Mouse (Mus musculus): ENCODE results near the gene Cd164. TPM values are rescaled to one million over a fixed set of nuclear protein-coding genes. Genes with fewer than 3 reads are reported as not detected.

Cd164 gene
- polyA plus RNA-seq, 1 experiment from 2014 or later, result 65.0 TPM

DNA sequence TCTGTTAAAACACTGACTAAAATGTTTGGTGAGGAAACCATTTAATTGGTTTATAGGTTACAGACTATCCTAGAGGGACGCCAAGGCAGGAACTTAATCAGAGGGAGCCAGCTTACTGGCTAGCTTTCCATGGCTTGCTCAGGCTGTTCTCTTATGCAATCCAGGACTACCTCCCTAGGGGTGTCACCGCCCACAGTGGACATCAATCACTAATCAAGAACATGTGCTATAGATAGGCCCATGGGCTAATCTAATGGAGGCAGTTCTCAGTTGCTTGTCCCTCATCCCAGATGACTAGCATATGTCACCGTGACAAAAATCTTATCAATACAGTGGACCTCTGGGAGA, 18.7 kb downstream of the Cd164 start:
- no peak for ATAC-seq (ENCODE audit: low read depth)
- Histone ChIP-seq H3K9ac (ENCODE audit: low read depth, low read length) (no peak overlapping the region), H3K4me1 (ENCODE audit: control insufficient read depth, low read depth, low read length) (no peaks in the 10 kb centered on the region), H3K27ac (ENCODE audit: low read length) (no peak overlapping the region), H3K4me2 (ENCODE audit: low read depth, low read length) (no peak overlapping the region), H3K9me3 (replicated peaks; ENCODE audit: control insufficient read depth, low read length) (no peaks in the 10 kb centered on the region), H3K36me3 (ENCODE audit: control insufficient read depth, insufficient read depth) (no peaks in the 10 kb centered on the region), H3K4me3 (ENCODE audit: low read depth, low read length) (no peak overlapping the region), H3K27me3 (ENCODE audit: control insufficient read depth, insufficient read depth, low read depth, low read length) (no peaks in the 10 kb centered on the region)
- 58% methylated on average over 3 of the region's 3 CpGs for WGBS (ENCODE audit: insufficient replicate concordance)

DNA sequence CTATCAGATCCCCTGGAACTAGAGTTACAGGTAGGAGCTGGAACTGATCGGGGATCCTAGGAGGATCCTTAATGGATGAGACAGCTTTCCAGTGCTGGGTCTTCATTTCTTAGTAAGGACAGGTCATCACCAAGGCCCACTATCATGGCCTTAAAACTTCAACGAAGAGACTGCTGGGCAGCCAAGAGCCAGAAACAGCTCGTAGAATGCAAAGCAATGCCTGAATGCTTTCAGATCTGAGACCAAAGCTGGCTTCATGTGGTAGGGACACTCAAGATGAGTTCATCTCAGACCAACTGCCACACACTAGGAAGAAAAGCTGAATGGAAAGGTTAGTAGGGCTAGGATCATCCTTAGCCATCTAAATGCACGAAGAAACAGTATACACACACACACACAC, 19.8 kb downstream of the Cd164 start:
- Histone ChIP-seq H3K4me1 (ENCODE audit: control insufficient read depth, low read depth, low read length) (no peaks in the 10 kb centered on the region), H3K9ac (ENCODE audit: low read depth, low read length) (no peak overlapping the region), H3K4me3 (ENCODE audit: low read depth, low read length) (no peak overlapping the region), H3K27me3 (ENCODE audit: control insufficient read depth, insufficient read depth, low read depth, low read length) (no peaks in the 10 kb centered on the region), H3K27ac (ENCODE audit: low read length) (no peak overlapping the region), H3K9me3 (replicated peaks; ENCODE audit: control insufficient read depth, low read length) (no peaks in the 10 kb centered on the region), H3K4me2 (ENCODE audit: low read depth, low read length) (no peak overlapping the region), H3K36me3 (ENCODE audit: control insufficient read depth, insufficient read depth) (no peaks in the 10 kb centered on the region)
- WGBS (ENCODE audit: insufficient replicate concordance), result 67% methylated on average over 4 of the region's 4 CpGs
- ATAC-seq (ENCODE audit: low read depth), result no peak

DNA sequence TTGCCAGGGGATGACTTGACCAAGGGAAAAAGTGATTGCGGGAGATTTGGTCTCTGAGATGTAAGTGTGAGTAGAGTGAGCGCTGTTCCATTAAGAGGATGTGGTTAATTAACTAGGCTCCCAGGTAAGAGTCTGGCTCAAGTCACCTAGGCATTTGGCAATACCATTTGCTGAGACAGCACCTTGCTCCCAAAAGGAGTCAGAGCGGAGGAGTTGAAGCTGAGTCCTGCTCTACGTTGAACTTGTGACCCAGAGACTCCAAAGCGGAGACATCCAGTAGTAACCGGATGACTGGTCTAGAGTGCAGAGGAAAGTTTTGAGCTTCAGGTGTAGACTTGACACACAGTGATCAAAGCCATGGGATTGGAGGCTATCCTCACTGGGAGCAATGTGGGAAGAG, 22.8 kb downstream of the Cd164 start:
- WGBS (ENCODE audit: insufficient replicate concordance), result 80% methylated on average over 6 of the region's 6 CpGs
- no peaks in the 10 kb centered on the region for H3K9me3 ChIP-seq (replicated peaks; ENCODE audit: control insufficient read depth, low read length)
- H3K4me1 ChIP-seq (ENCODE audit: control insufficient read depth, low read depth, low read length), result peaks cover 3% of the 10 kb centered on the region; the same call in 1 of the 2 replicates
- H3K27ac ChIP-seq (ENCODE audit: low read length), result no peak overlapping the region
- no peak overlapping the region for H3K4me2 ChIP-seq (ENCODE audit: low read depth, low read length)
- H3K4me3 ChIP-seq (ENCODE audit: low read depth, low read length), result no peak overlapping the region
- H3K27me3 ChIP-seq (ENCODE audit: control insufficient read depth, insufficient read depth, low read depth, low read length), result no peaks in the 10 kb centered on the region
- no peaks in the 10 kb centered on the region for H3K36me3 ChIP-seq (ENCODE audit: control insufficient read depth, insufficient read depth)
- ATAC-seq (ENCODE audit: low read depth), result no peak
- no peak overlapping the region for H3K9ac ChIP-seq (ENCODE audit: low read depth, low read length)

DNA sequence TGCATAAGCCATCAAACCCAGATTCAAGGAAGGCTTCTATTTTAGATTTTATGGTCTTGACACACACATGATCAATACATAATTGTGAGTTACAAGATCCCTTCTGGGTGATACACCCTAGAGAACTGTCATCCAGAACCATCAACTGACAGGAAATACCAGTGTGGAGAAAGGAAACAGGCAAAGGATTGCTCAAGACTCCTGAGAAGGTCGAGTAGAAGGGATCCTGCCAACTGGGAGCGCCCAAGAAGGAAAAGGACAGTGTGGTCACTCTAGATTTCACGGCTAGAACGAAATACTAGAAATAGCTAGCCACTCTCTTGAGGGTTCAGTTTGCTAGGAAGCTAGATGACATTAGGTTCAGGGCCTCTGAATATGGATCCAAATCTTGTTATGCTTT, 24.2 kb downstream of the Cd164 start:
- Histone ChIP-seq H3K27me3 (ENCODE audit: control insufficient read depth, insufficient read depth, low read depth, low read length) (no peaks in the 10 kb centered on the region), H3K9me3 (replicated peaks; ENCODE audit: control insufficient read depth, low read length) (no peaks in the 10 kb centered on the region), H3K36me3 (ENCODE audit: control insufficient read depth, insufficient read depth) (no peaks in the 10 kb centered on the region), H3K27ac (ENCODE audit: low read length) (no peak overlapping the region), H3K4me3 (ENCODE audit: low read depth, low read length) (no peak overlapping the region), H3K9ac (ENCODE audit: low read depth, low read length) (no peak overlapping the region), H3K4me2 (ENCODE audit: low read depth, low read length) (no peak overlapping the region), H3K4me1 (ENCODE audit: control insufficient read depth, low read depth, low read length) (peaks cover 3% of the 10 kb centered on the region; the same call in 1 of the 2 replicates)
- no peak for ATAC-seq (ENCODE audit: low read depth)
- WGBS (ENCODE audit: insufficient replicate concordance), result 55% methylated on average over 4 of the region's 4 CpGs

DNA sequence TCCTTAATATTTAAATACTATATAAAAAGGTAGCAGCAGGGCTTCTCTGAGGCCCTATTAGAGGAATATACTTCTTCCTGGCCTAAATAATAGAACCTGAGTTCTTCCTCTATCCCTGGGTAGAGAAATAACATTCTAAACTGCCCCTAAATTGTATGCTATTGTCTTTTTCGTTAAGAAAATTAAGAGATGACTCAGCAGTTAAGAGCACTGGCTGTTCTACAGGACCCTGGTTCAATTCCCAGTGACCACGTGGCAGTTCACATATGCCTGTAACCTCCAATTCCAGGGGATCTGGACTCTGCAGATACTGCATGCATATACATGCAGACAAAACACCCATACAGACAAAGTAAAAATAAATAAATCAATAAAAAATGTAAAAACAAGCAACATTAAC, 24.6 kb downstream of the Cd164 start:
- no peak overlapping the region for H3K27ac ChIP-seq (ENCODE audit: low read length)
- WGBS (ENCODE audit: insufficient replicate concordance), result 44% methylated on average over 2 of the region's 2 CpGs
- H3K27me3 ChIP-seq (ENCODE audit: control insufficient read depth, insufficient read depth, low read depth, low read length), result no peaks in the 10 kb centered on the region
- H3K4me3 ChIP-seq (ENCODE audit: low read depth, low read length), result no peak overlapping the region
- no peak overlapping the region for H3K9ac ChIP-seq (ENCODE audit: low read depth, low read length)
- no peak overlapping the region for H3K4me2 ChIP-seq (ENCODE audit: low read depth, low read length)
- peaks cover 3% of the 10 kb centered on the region; the same call in 1 of the 2 replicates for H3K4me1 ChIP-seq (ENCODE audit: control insufficient read depth, low read depth, low read length)
- H3K9me3 ChIP-seq (replicated peaks; ENCODE audit: control insufficient read depth, low read length), result no peaks in the 10 kb centered on the region
- H3K36me3 ChIP-seq (ENCODE audit: control insufficient read depth, insufficient read depth), result no peaks in the 10 kb centered on the region
- ATAC-seq (ENCODE audit: low read depth), result no peak

DNA sequence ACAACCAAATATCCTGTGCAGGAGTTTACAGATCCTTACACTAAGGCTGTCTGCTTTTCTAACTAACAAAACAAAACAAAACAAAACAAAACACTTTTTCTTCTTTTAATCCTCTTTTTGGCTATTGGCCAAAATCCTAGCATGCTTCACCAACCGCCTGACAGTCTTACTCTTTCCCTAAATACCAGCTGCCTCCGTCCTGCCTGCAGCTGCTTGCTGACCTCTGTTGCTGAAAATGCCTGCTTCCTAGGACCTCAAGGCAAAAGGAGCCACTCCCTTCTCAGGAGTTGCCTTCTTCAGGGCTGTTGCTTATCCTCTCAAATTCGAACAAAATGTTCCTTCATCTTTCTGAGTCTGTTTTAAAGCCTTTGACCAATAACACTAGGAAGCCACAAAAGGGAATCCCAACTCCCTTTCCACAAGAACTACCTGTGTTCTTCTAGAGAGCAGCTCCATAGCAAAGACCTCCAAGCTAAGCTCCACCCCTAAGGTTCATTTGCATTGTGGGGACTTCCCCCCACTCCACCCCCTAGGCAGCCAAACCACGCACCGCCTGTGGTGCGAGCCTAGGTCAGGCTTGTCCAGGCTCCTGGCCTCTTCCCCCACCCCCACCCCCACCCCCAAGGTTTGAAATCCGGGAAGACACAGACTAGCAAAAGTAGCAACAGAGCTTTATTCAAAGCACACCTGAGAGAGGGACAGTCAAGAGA, 25.4 kb downstream of the Cd164 start:
- Histone ChIP-seq H3K4me2 (ENCODE audit: low read depth, low read length) (peak overlapping the region; percentile 28), H3K9me3 (replicated peaks; ENCODE audit: control insufficient read depth, low read length) (peaks cover 4% of the 10 kb centered on the region; the same call in 1 of the 2 replicates), H3K27ac (ENCODE audit: low read length) (no peak overlapping the region), H3K4me3 (ENCODE audit: low read depth, low read length) (no peak overlapping the region), H3K36me3 (ENCODE audit: control insufficient read depth, insufficient read depth) (no peaks in the 10 kb centered on the region), H3K4me1 (ENCODE audit: control insufficient read depth, low read depth, low read length) (peaks cover 3% of the 10 kb centered on the region; the same call in 1 of the 2 replicates), H3K27me3 (ENCODE audit: control insufficient read depth, insufficient read depth, low read depth, low read length) (no peaks in the 10 kb centered on the region), H3K9ac (ENCODE audit: low read depth, low read length) (no peak overlapping the region)
- ATAC-seq (ENCODE audit: low read depth), result no peak
- WGBS (ENCODE audit: insufficient replicate concordance), result 6% methylated on average over 7 of the region's 7 CpGs

DNA sequence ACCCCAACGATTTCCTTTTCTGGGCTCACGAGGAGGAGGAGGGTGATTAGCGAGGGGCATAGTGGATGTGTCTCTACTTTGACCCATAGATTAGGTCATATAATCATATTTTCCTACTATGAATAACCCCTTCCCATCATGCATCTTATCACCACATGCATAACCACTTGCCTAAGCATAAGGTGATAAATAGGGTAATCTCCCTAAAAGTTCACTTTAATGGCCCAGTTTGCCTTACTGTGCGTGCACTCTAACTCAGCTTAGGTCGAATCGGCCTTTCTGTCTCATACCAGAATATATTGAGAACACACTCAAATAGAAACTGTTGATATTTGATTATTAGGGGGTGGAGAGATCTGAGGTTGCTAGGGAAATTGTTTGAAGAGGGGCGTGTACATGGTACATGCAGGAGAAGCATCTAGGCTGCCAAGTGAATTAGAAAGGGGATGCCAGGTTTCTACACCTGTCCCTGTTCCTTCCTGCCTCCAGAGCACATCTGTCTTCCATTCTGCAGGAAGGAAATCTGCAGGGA, 26.1 kb downstream of the Cd164 start:
- no peaks in the 10 kb centered on the region for H3K27me3 ChIP-seq (ENCODE audit: control insufficient read depth, insufficient read depth, low read depth, low read length)
- H3K4me1 ChIP-seq (ENCODE audit: control insufficient read depth, low read depth, low read length), result peaks cover 3% of the 10 kb centered on the region; the same call in 1 of the 2 replicates
- no peak overlapping the region for H3K4me3 ChIP-seq (ENCODE audit: low read depth, low read length)
- 39% methylated on average over 7 of the region's 7 CpGs for WGBS (ENCODE audit: insufficient replicate concordance)
- H3K27ac ChIP-seq (ENCODE audit: low read length), result no peak overlapping the region
- peaks cover 4% of the 10 kb centered on the region; the same call in 1 of the 2 replicates for H3K9me3 ChIP-seq (replicated peaks; ENCODE audit: control insufficient read depth, low read length)
- no peaks in the 10 kb centered on the region for H3K36me3 ChIP-seq (ENCODE audit: control insufficient read depth, insufficient read depth)
- H3K9ac ChIP-seq (ENCODE audit: low read depth, low read length), result no peak overlapping the region
- peak overlapping the region; percentile 28 for H3K4me2 ChIP-seq (ENCODE audit: low read depth, low read length)
- ATAC-seq (ENCODE audit: low read depth), result no peak

DNA sequence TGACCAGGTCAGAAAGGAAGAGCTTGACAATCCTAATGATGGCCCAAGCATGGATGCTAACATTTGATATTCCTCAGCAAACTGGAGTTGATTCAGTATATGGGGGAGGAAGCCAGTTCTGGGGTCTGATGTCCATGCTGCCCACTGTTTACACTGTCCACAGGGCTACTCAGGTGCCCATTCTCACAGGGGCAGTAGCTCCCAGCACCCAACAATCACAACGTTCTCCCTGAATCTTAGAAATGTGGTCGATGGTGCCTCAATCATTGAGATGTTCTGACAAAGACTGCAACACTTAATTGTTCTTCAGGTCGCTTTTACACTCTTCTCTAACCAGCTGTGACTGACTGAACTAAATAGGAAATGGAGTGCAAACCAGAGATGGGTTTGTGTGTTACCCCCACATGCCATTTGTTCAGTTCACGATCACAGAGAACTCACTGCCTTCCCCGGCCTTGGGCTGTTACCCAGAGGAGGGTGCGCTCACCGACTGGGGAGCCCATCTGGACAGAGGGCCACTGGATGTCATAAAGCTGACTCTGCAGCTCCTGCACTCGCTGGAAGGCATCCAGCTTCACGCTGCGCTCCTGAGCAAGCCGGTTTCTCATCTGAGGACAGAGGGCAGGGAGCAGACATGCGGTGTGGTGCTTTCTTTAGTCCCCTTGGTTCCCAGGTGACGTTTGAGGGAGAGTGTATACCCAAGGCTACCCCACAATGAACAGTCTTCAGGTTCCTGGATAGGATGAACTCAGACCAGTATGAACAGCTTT, 27.4 kb downstream of the Cd164 start:
- Histone ChIP-seq H3K9me3 (replicated peaks; ENCODE audit: control insufficient read depth, low read length) (peaks cover 4% of the 10 kb centered on the region; the same call in 1 of the 2 replicates), H3K27me3 (ENCODE audit: control insufficient read depth, insufficient read depth, low read depth, low read length) (no peaks in the 10 kb centered on the region), H3K4me3 (ENCODE audit: low read depth, low read length) (no peak overlapping the region), H3K4me2 (ENCODE audit: low read depth, low read length) (no peak overlapping the region), H3K4me1 (ENCODE audit: control insufficient read depth, low read depth, low read length) (peaks cover 3% of the 10 kb centered on the region; the same call in 1 of the 2 replicates), H3K27ac (ENCODE audit: low read length) (no peak overlapping the region), H3K9ac (ENCODE audit: low read depth, low read length) (no peak overlapping the region), H3K36me3 (ENCODE audit: control insufficient read depth, insufficient read depth) (no peaks in the 10 kb centered on the region)
- WGBS (ENCODE audit: insufficient replicate concordance), result 62% methylated on average over 13 of the region's 13 CpGs
- ATAC-seq (ENCODE audit: low read depth), result no peak

DNA sequence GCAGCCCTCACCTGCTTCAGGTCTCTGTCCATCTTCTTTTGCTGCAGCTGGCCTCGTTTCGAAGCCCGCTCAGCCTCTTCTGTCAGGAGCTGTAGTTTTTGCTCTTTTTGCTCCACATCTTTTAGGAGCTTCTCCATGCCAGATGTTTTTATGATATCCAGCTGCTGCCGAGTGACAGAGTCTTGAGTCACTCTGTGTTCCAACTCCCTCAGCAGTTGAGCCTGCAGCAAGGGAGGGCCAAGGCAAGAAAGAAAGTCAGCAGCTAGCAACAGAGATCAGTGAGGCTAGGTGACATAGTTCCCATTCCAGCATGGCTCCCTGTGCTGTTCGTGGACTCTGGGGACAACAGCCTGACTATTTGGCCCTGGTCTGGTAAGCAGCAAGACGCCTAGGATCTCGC, 31.5 kb downstream of the Cd164 start:
- Histone ChIP-seq H3K4me1 (ENCODE audit: control insufficient read depth, low read depth, low read length) (peaks cover 2% of the 10 kb centered on the region; the same call in 1 of the 2 replicates), H3K27me3 (ENCODE audit: control insufficient read depth, insufficient read depth, low read depth, low read length) (no peaks in the 10 kb centered on the region), H3K4me3 (ENCODE audit: low read depth, low read length) (no peak overlapping the region), H3K27ac (ENCODE audit: low read length) (no peak overlapping the region), H3K9ac (ENCODE audit: low read depth, low read length) (no peak overlapping the region), H3K36me3 (ENCODE audit: control insufficient read depth, insufficient read depth) (no peaks in the 10 kb centered on the region), H3K4me2 (ENCODE audit: low read depth, low read length) (no peak overlapping the region), H3K9me3 (replicated peaks; ENCODE audit: control insufficient read depth, low read length) (peaks cover 4% of the 10 kb centered on the region; the same call in 1 of the 2 replicates)
- WGBS (ENCODE audit: insufficient replicate concordance), result 65% methylated on average over 7 of the region's 7 CpGs
- no peak for ATAC-seq (ENCODE audit: low read depth)

All from liver, embryonic 16.5 days (tissue).